Mouse (Mus musculus): ENCODE measurements at regions not wholly inside any gene's neighbourhood (a gene's known extent, or its start where the extent isn't known, plus 50 kb on each side); places are given as distances from the start of the nearest gene placed in this dataset.
"Not testable (repeated sequence)": the region's sequence is repeated elsewhere in the genome, so short reads cannot be mapped to it uniquely, and the experiment has no call there.

- DNase-seq (ENCODE audit: low read depth, low spot score): no peak
These were observed 448.1 kb upstream of the Smim15 start for GRCm38 (mm10) chr13:107596183-107596582.

DNA sequence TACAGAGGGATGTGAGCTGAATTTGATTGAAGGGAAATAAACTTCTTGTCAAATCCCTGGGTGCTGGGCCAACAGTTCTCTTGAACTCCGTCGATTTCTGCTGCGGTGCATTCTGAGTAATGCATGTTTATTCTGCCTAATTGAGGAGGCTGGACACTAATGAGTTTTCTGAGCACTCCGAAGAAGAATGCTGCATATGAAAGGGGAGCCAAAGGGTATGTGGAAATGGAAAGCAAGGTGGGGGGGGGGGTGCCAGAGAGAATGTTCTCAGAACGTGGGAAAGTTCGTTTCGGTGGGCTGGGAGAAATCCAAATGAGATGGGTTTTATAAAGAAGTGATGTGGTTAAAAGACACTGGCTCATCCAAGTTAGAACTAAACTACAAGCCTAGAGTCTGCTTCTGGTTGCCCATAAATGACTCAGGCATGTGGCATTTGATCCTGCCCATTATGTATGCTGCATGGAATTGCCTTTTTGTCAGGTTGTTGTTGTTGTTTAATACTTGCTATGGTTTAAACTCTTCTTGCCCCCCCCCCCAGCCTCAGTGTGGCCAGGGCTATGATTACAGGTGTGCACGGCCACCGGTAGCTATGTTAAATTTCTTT is 455.7 kb upstream of the Smim15 start:
- no peak for DNase-seq (ENCODE audit: low read depth, low spot score)

DNA sequence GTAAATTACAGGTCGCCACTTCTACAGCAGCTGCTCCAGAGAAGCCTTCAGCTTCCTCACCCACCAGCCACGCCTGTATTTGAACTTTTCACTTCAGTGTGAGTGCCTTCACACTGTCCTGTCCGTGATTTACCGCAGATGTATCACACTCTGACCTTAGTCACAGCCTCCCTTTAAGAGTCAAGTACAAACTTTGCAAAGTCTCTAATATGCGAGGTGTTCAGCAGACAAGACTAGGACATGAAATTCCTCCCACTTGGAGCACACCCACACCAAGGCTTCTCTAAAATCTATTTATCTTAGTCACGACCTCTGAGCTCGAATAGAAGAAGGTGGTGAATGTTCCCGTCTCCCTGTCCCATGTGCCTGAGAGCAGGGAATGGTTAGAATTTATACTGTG is 456.6 kb upstream of the Smim15 start:
- DNase-seq (ENCODE audit: low read depth, low spot score): no peak

DNA sequence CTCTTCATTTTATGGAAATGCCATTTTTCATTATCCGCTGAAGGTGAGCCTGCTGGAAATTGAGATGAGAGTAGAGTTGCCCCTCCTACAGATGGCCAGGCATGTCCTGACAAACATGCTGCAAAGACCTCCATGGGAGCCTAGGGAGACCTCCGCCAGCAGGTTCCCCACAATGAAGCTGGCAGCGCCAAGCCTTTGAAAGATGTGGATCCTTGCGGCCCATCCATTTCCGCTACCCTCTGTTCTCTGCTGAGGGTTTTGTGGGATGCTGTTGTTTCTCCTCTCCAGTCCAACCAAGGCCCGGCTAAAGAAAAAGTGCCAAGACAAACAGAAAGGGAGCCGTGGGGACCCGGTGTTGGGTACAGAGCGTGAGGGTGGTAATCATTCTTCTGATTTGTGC is 458.3 kb upstream of the Smim15 start:
- DNase-seq (ENCODE audit: low read depth, low spot score): no peak

GRCm38 (mm10) chr13:107585353-107585752 is 458.9 kb upstream of the Smim15 start:
- no peak for DNase-seq (ENCODE audit: low read depth, low spot score)

DNA sequence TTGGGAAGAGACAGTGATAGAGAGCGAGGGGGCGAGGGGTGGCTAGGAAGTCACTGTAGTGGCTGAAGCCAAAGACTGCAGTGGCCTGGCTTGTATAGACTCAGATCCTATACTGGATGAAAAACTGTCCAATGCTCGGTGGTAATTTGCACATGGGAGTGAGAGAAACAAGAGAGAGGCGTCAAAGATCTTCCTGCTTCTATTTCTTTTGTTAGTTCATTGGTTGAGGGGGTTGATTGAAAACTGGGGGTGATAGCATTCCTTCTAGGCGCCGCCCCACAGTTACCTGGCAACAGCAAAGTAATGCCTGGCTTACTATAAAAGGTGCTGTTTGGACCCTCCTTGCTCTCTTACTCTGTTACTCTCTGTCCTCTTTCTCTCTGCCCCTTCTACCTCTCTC is 465.3 kb upstream of the Smim15 start:
- no peak for DNase-seq (ENCODE audit: low read depth, low spot score)

- no peak for DNase-seq (ENCODE audit: low read depth, low spot score)
These were observed 466.4 kb upstream of the Smim15 start for GRCm38 (mm10) chr13:107577809-107578208.

- no peak for DNase-seq (ENCODE audit: low read depth, low spot score)
These were observed 467.0 kb upstream of the Smim15 start for GRCm38 (mm10) chr13:107577272-107577671.

DNA sequence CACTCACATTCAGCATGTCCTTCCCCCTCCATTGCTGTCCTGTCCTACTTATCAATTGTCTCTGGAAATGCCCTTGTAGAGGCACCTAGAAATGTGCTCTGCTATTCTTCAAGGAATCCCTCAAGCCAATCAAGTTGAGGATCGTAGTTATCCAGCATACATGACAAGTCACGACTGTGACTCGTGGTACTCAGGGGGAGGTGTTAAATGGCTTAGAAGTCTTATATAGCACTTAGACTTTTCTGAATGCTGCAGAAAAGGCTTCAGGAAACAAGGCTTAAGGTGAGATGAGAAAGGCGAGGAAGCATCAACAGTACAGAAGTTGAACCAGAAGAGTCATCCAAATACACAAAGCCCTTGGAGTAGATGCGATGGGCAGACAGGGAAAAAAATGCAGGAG is 467.5 kb upstream of the Smim15 start:
- DNase-seq (ENCODE audit: low read depth, low spot score): no peak

- no peak for DNase-seq (ENCODE audit: low read depth, low spot score)
These were observed 469.2 kb upstream of the Smim15 start for GRCm38 (mm10) chr13:107575025-107575424.

DNA sequence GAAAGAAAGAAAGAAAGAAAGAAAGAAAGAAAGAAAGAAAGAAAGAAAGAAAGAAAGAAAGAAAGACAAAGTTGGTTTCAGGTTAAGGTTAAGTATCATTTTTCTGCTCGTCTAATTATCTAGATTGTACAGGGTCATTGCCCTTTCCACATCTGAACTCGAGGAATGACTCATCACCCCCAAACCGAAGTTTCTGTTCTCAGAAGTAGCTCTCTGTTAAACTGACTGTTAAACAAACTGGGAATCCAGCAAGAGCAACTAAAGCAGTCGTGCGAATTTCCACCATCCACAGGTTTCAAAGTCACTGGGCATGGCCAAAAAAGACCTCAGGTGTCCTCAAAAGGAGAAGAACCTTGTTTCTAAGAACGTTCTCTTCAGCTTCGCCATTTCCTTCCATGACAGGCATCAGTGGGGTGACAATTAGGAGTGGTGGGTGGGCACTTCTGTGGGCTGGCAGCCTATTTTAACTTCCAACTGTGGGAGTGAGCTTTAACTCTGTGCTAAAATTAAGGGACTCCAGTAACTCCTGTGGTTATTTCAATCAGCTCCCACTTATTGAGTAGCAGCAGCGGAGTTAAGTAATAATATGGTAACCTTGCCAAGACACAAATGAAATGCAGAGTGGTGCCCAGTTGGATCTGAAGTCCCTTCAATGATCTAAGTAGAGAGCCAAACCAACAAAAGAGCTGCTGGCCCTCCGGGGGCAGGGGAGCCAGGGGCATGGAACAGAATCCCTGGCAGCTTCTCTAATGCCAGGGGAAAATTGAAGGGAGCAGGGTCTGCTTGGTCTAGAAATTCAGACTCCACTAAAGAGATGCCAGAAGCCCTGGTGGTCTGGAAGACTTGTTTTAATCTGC is 470.5 kb upstream of the Smim15 start:
- DNase-seq (ENCODE audit: low read depth, low spot score): no peak

DNA sequence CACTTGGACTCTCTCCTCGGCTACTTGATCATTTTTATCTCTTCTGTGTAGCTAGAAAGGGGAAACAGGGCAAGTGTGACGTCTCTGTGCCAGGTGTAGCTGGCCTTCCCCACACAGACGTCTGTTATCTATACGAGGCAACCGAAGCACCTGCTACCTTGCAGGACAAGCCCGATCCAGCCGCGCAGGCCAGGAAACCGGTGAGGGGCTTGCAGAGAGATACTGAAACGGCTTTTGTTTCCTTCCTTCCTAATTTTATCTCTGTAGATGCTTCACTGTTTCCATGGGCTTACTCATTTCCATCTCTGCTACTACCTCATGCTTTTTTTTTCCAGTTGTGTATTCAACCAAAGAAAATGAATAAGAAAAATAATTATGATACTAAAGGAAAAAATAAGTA is 472.7 kb upstream of the Smim15 start:
- no peak for DNase-seq (ENCODE audit: low read depth, low spot score)

DNA sequence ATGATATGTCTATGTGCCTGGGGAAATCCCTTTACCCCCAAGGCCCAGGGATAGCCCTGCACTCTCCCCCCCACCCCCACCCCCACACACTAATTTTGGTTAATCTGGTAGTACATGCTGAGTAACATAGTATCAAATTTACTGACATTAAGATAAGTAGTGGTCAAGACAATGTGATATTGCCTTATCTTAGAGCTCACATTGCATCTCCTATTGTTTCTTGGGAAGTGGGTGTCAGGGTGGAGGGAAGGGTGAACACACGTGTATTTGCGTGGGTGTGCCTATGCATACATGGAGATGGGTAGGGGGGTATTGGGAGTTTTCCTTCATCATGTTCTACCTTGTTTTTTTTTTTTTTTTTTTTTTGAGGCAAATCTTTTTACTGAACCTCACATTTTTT is 474.8 kb upstream of the Smim15 start:
- no peak for DNase-seq (ENCODE audit: low read depth, low spot score)

- no peak for DNase-seq (ENCODE audit: low read depth, low spot score)
These were observed 475.5 kb upstream of the Smim15 start for GRCm38 (mm10) chr13:107568701-107569121.

GRCm38 (mm10) chr13:107562463-107562862 is 481.8 kb upstream of the Smim15 start:
- no peak for DNase-seq (ENCODE audit: low read depth, low spot score)

GRCm38 (mm10) chr13:107561529-107561928 is 482.7 kb upstream of the Smim15 start:
- DNase-seq (ENCODE audit: low read depth, low spot score): no peak

GRCm38 (mm10) chr13:107555958-107556357 is 488.3 kb upstream of the Smim15 start:
- DNase-seq (ENCODE audit: low read depth, low spot score): no peak

DNA sequence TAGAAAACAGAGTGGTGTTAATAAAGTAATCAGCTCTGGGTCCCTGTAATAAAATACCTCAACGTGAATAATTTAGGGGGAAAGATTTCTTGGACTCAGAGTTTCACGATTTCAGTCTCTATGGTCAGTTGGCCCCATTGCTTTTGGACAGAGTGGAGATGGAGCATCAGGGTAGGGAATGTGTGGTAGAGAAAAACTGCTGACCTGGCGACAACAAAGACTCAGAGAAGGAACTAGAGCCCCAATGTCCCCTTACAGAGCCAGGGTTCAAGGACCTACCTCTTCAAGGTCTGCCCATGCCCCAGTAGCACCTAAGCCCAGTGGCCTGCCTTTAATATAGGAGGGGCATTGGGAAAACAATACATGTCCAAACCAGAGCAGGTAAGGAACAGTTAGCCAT is 490.2 kb upstream of the Smim15 start:
- no peak for DNase-seq (ENCODE audit: low read depth, low spot score)

- DNase-seq (ENCODE audit: low read depth, low spot score): peak; percentile 7
These were observed 492.1 kb upstream of the Smim15 start for GRCm38 (mm10) chr13:107552165-107552564.

DNA sequence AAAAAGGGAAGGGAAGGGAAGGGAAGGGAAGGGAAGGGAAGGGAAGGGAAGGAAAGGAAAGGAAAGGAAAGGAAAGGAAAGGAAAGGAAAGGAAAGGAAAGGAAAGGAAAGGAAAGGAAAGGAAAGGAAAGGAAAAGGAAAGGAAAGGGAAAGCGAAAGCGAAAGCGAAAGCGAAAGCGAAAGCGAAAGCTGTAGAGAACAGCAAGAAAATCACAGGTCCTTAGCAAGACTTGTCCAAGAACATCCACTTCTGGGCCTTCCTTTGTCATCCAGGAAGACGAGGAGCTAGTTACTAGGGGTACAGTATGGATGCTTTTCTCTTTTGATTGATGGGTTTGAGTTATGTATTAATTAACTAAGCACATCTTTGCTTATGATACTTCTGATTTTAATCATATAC is 494.3 kb upstream of the Smim15 start:
- not testable (repeated sequence) for DNase-seq (ENCODE audit: low read depth, low spot score)

GRCm38 (mm10) chr13:107547073-107547472 is 497.2 kb upstream of the Smim15 start:
- DNase-seq (ENCODE audit: low read depth, low spot score): no peak

DNA sequence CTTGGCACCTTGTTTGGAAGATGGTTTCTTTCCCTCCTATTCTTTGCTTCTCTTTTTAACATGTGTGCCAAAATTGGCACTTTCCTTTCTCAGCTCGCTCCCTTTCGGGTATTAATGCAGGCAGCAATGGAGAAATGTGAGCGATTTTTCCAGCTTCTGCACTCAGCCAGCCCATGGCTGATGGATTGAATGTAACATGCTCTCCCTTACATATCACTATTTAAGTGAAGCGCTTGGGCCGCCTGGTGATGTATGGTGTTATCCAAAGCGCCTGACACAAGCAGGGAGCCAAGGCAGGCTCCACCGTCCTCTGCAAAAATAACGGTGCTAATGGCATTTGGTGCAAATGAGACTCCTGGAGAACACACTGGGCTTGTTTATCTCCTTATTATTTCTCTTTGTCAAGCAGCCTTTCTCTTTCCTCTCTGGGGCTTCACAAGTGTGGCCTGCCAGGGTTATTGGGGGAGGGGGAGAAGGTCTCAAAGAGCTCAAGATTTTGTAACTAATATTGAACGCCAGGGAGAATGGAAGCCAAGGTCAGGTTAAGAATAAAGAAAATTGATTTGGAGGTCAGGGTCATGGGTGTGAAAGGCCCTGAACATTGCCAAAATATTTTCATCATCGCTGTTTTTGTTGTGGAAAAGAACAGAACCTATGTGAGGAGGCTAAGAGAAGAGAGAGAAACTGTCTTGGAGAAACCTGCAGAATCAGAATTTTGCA is 497.9 kb upstream of the Smim15 start:
- DNase-seq (ENCODE audit: low read depth, low spot score): no peak

GRCm38 (mm10) chr13:107541635-107541955 is 502.7 kb upstream of the Smim15 start:
- no peak for DNase-seq (ENCODE audit: low read depth, low spot score)

All from WW6 (cell line).